Mouse (Mus musculus) stomach, embryonic 15.5 days (tissue): ENCODE results near the gene H2-Q10. TPM values are rescaled to one million over a fixed set of nuclear protein-coding genes. Genes with fewer than 3 reads are reported as not detected.
"Not testable (repeated sequence)": the region's sequence is repeated elsewhere in the genome, so short reads cannot be mapped to it uniquely, and the experiment has no call there.

Experiments used
- ATAC-seq: fragments of 200-750 bp; cut with Nextera tagmentation; 2 replicates; pipeline ENCODE4 v1.8.0; 2017; ENCODE audit warnings: low read depth, moderate number of reproducible peaks, moderate TSS enrichment; ENCODE audit not compliant: insufficient read depth, low FRiP score
- H3K27ac ChIP-seq: fragments of 300-500 bp; sonication (generic); 2 replicates; pipeline ENCODE4 v1.5.1; 2015; ENCODE audit warnings: mild to moderate bottlenecking, inconsistent platforms
- H3K27me3 ChIP-seq: fragments of 300-500 bp; sonication (generic); replicated peaks from 2 replicates; pipeline ENCODE4 v1.6.1; 2015; ENCODE audit warnings: inconsistent platforms
- H3K36me3 ChIP-seq: fragments of 300-500 bp; sonication (generic); 2 replicates; pipeline ENCODE4 v1.6.1; 2015; ENCODE audit warnings: inconsistent platforms
- H3K4me1 ChIP-seq: fragments of 300-500 bp; sonication (generic); 2 replicates; pipeline ENCODE4 v1.6.1; 2015; ENCODE audit warnings: inconsistent platforms
- H3K4me2 ChIP-seq: fragments of 300-500 bp; sonication (generic); 2 replicates; pipeline ENCODE4 v1.6.1; 2015; ENCODE audit warnings: mild to moderate bottlenecking, inconsistent platforms
- H3K4me3 ChIP-seq: fragments of 300-500 bp; sonication (generic); replicated peaks from 2 replicates; pipeline ENCODE4 v1.5.1; 2015; ENCODE audit warnings: inconsistent platforms
- H3K9ac ChIP-seq: fragments of 300-500 bp; sonication (generic); 2 replicates; pipeline ENCODE4 v1.6.1; 2015; ENCODE audit warnings: inconsistent platforms
- H3K9me3 ChIP-seq: fragments of 300-500 bp; sonication (generic); 2 replicates; pipeline ENCODE4 v1.6.1; 2016; ENCODE audit warnings: inconsistent platforms
- WGBS: fragments of 180-500 bp; shearing (Covaris S2); methylation state at CpG from one replicate; pipeline ENCODE4 v1.1.7; 2015; 5-methylcytosine and 5-hydroxymethylcytosine counted together
- polyA plus RNA-seq: library from polyadenylated mRNA; unstranded; fragments of >200 nt; fragmentation: Nextera tagmentation; extraction: Ambion mirVana; gene quantifications from 2 replicates; pipeline ENCODE4 v1.2.1, GENCODE M21; 2015

The H2-Q10 gene
- polyA plus RNA-seq, 1 experiment from 2014 or later, result 29.3 TPM

DNA sequence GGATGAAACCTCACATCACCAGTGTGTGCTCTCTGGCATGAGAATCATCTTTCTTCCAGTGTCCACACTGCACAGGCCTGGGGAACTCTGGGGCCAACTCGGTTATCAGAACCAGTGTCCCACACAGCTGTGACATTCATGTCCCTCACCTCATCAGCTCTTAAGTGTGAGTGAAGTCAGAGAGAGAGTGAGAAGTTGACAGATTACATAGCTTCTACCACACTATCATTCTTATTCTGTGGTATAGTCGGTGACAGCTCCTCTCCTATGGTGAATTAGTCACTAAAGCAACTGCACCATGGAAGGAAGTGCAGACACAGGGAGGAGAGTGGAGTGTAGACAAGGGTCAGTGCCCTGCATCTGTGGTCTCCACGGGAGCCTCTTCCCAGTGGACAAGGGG lies 953 bp upstream of the H2-Q10 start:
- H3K9ac ChIP-seq, result not testable (repeated sequence)

DNA sequence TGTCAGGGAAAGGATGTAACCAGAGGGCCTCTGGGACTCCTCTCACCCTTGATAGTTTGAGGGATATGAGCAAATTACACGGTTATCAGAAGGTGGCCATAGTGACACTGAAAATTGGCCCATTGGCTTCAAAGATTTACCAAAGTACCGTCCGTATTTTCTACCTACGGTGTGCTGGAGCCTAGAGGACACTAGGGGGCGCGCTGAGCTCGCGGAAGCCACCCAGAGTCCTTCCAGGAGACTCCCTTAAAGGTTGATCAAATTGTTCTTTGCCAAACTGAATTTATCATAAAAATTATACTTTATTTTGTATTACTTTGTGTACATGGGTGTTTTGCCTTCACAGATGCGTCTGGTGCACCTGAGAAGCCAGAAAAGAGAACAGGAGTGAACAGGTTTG lies 14.2 kb downstream of the H2-Q10 start:
- Histone ChIP-seq H3K27me3 (no peaks in the 10 kb centered on the region), H3K4me3 (no peak overlapping the region), H3K9ac (no peak overlapping the region), H3K4me1 (no peaks in the 10 kb centered on the region), H3K9me3 (no peaks in the 10 kb centered on the region), H3K36me3 (no peaks in the 10 kb centered on the region), H3K27ac (no peak overlapping the region), H3K4me2 (no peak overlapping the region)
- WGBS, result 0% methylated on average over 9 of the region's 9 CpGs
- no peak for ATAC-seq

More for the DNA sequence above, 953 bp upstream of the H2-Q10 start:
- H3K9me3 ChIP-seq, H3K4me2 ChIP-seq, ATAC-seq, H3K27ac ChIP-seq, H3K4me3 ChIP-seq, H3K36me3 ChIP-seq: not testable (repeated sequence)
- H3K27me3 ChIP-seq, result peaks cover 20% of the 10 kb centered on the region
- 54% methylated on average over 3 of the region's 3 CpGs for WGBS
- peaks cover 11% of the 10 kb centered on the region; the same call in 1 of the 2 replicates for H3K4me1 ChIP-seq

DNA sequence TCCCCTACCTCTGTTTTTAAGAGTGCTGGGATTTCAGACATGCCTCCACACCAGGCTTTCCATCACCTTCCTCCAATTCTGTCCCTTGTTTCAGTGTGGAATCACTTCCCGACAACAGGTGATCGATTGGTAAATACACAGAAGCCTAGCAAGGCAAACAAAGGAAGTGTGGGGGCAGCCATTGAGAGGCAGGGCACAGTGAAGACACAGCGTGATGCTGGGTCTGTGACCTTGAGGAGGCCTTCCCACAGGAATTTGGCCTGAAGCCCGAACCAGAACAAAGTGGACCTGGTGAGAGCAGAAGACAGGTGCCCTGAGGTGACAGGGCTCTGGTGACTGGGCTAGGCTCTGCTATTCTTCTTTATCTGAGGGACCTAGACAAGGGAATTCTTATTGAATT lies 15.8 kb downstream of the H2-Q10 start:
- no peak overlapping the region for H3K9ac ChIP-seq
- no peaks in the 10 kb centered on the region for H3K27me3 ChIP-seq
- H3K9me3 ChIP-seq, result no peaks in the 10 kb centered on the region
- no peak overlapping the region for H3K27ac ChIP-seq
- ATAC-seq, result no peak
- H3K4me1 ChIP-seq, result no peaks in the 10 kb centered on the region
- H3K4me3 ChIP-seq, result no peak overlapping the region
- no peak overlapping the region for H3K4me2 ChIP-seq
- no peaks in the 10 kb centered on the region for H3K36me3 ChIP-seq
- WGBS, result 19% methylated on average over 4 of the region's 4 CpGs

DNA sequence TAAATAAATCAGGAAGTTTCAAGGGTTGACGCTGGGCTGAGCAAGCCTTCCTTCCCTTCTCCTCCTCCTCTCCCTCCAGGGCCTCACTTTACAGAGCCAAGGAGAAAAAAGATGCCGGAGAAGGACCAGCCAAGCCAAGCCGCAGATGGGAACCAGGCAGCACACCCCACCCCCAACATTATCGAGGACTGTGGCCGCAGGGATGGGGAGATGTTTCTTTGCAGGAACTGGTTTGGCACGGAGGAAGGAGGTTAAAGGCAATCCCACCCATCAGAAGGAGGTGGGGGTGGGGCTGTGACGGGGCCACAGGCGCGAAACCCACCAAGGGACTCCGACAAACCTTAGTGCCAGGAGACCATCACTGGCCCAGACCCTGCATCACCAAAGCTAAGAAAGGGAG lies 16.8 kb downstream of the H2-Q10 start:
- Histone ChIP-seq H3K9me3 (no peaks in the 10 kb centered on the region), H3K36me3 (no peaks in the 10 kb centered on the region), H3K4me3 (no peak overlapping the region), H3K4me2 (no peak overlapping the region), H3K4me1 (no peaks in the 10 kb centered on the region), H3K27ac (no peak overlapping the region), H3K27me3 (no peaks in the 10 kb centered on the region), H3K9ac (no peak overlapping the region)
- ATAC-seq, result no peak
- WGBS, result 45% methylated on average over 10 of the region's 10 CpGs

DNA sequence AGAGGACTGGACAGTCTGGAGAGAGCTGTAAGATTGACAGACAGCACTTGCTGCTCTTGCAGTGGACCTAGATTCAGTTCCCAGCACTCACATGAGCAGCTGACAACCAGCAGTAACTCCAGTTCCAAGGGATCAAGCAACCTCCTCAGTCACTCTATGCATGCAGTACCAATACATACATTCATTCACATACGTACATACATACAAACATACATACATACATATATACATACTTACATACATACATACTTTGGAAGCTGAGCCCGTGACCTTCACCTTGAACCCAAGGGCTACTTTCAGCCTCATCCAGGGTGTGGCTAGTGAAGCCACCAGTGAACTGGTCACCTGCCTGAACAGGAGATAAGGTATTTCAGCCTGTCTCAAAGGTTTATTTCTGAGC lies 18.2 kb downstream of the H2-Q10 start:
- Histone ChIP-seq H3K27ac (no peak overlapping the region), H3K27me3 (no peaks in the 10 kb centered on the region), H3K9me3 (no peaks in the 10 kb centered on the region), H3K36me3 (no peaks in the 10 kb centered on the region), H3K4me2 (no peak overlapping the region), H3K9ac (no peak overlapping the region), H3K4me3 (no peak overlapping the region), H3K4me1 (no peaks in the 10 kb centered on the region)
- no peak for ATAC-seq
- 92% methylated on average over 2 of the region's 2 CpGs for WGBS

DNA sequence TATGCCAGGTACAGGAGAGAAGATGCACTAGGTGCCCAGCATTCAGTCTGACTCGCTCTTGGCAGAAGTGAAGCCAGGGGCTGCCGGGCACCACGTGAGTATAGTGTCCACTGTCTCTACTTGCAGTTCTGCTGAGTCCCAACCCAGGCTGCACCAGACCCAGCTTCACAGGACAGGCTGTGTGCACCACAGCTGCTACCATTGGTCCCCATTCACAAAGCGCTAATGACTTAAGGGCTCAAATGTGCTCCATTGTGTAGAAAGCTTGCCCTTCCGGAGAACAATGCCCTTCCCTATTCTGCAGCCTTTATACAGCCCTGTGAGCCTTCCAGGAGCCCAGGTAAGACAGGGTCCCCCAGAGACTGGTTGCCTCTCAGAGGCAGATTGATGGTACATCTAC lies 20.4 kb downstream of the H2-Q10 start:
- Histone ChIP-seq H3K36me3 (no peaks in the 10 kb centered on the region), H3K27ac (no peak overlapping the region), H3K27me3 (no peaks in the 10 kb centered on the region), H3K9ac (no peak overlapping the region), H3K4me3 (no peak overlapping the region), H3K4me1 (no peaks in the 10 kb centered on the region), H3K4me2 (no peak overlapping the region), H3K9me3 (no peaks in the 10 kb centered on the region)
- ATAC-seq, result no peak
- 67% methylated on average over 5 of the region's 5 CpGs for WGBS

DNA sequence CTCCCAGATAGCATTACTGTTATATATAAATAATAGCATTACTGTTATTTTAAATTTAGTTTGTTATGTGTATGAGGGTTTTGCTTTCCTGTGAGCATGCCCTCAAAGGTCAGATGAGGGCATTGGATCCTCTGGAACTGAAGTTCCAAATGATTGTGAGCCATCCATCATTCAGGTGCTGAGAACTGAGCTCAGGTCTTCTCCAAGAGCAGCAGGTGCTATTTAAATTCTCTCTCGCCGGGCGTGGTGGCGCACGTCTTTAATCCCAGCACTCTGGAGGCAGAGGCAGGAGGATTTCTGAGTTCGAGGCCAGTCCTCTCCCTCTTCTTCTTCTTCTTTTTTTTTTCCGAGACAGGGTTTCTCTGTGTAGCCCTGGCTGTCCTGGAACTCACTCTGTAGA lies 27.2 kb downstream of the H2-Q10 start:
- H3K4me3 ChIP-seq, result no peak overlapping the region
- H3K36me3 ChIP-seq, result no peaks in the 10 kb centered on the region
- no peak overlapping the region for H3K27ac ChIP-seq
- ATAC-seq, result no peak
- no peaks in the 10 kb centered on the region for H3K9me3 ChIP-seq
- no peaks in the 10 kb centered on the region for H3K27me3 ChIP-seq
- WGBS, result 92% methylated on average over 7 of the region's 7 CpGs
- H3K4me2 ChIP-seq, result no peak overlapping the region
- H3K9ac ChIP-seq, result no peak overlapping the region
- no peaks in the 10 kb centered on the region for H3K4me1 ChIP-seq

DNA sequence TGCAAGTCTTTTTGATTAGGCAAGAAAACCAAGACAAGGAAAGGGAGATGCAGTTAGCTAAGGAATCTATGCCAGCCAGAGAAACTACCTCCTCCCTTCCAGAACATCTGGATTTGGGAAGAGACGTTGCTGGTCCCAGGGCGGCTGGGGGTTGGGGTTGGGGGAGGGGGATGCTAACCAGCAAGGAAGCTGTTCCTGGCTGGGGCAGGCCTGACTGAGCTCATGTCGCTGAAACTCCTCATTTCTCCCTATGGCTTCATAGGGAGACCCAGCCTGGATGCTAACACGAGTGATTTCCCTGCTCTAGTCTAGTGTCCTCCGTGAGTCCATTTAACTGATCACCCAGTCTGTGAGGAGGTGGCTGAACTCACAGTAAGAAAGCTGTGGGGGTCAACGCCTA lies 32.3 kb downstream of the H2-Q10 start:
- no peak overlapping the region for H3K4me2 ChIP-seq
- WGBS, result 16% methylated on average over 6 of the region's 6 CpGs
- no peak for ATAC-seq
- H3K4me3 ChIP-seq, result no peak overlapping the region
- no peak overlapping the region for H3K27ac ChIP-seq
- no peaks in the 10 kb centered on the region for H3K4me1 ChIP-seq
- H3K27me3 ChIP-seq, result peaks cover 6% of the 10 kb centered on the region; the same call in 1 of the 2 replicates
- no peaks in the 10 kb centered on the region for H3K9me3 ChIP-seq
- H3K9ac ChIP-seq, result no peak overlapping the region
- no peaks in the 10 kb centered on the region for H3K36me3 ChIP-seq

DNA sequence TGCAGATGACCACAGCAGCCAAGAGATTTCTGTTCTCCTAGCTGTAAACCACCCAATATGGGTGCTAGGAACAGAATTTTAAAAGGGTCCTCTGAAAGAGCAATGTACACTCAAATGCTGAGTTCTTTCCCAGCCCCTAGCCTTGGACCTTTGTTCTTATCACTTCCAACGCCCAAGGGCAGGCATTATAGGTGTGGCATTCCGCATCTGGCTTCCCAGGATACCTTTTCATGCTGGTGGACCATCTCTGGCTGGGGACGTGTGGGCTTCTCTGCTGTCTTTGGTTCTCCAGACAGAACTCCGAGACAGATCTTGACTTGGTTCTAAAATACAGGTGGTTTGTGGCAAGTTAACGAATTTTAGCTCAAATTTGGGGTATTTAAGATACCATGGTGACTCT lies 32.9 kb downstream of the H2-Q10 start:
- H3K27ac ChIP-seq, result no peak overlapping the region
- 58% methylated on average over 5 of the region's 5 CpGs for WGBS

DNA sequence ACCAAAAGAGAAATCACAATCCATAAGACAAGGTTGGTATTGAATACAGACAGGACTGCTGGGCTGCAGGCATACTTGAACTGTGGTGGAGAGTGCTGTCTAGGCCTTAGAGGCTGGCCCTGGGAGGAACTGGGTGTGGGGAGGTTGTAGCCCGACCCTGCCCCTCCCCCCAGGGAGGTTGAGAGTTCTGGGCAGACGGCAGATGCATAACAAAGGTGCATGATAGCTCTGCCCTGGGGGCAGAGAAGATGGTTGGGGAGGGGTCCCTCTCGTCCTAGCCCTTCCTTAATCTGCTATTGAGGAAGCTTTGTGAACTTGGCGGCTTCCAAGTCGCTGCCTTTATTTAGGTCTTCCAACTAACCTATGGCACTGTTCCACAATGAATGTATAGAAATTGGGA lies 34.0 kb downstream of the H2-Q10 start:
- no peak for ATAC-seq
- no peak overlapping the region for H3K4me3 ChIP-seq
- no peak overlapping the region for H3K27ac ChIP-seq
- no peaks in the 10 kb centered on the region for H3K4me1 ChIP-seq
- WGBS, result 40% methylated on average over 5 of the region's 5 CpGs
- no peak overlapping the region for H3K4me2 ChIP-seq
- H3K9me3 ChIP-seq, result no peaks in the 10 kb centered on the region
- H3K36me3 ChIP-seq, result no peaks in the 10 kb centered on the region
- H3K27me3 ChIP-seq, result peaks cover 6% of the 10 kb centered on the region; the same call in 1 of the 2 replicates
- H3K9ac ChIP-seq, result no peak overlapping the region

More for the DNA sequence above, 32.9 kb downstream of the H2-Q10 start:
- Histone ChIP-seq H3K9ac (no peak overlapping the region), H3K27me3 (peaks cover 6% of the 10 kb centered on the region; the same call in 1 of the 2 replicates), H3K36me3 (no peaks in the 10 kb centered on the region), H3K4me2 (no peak overlapping the region), H3K4me3 (no peak overlapping the region), H3K9me3 (no peaks in the 10 kb centered on the region), H3K4me1 (no peaks in the 10 kb centered on the region)
- no peak for ATAC-seq

DNA sequence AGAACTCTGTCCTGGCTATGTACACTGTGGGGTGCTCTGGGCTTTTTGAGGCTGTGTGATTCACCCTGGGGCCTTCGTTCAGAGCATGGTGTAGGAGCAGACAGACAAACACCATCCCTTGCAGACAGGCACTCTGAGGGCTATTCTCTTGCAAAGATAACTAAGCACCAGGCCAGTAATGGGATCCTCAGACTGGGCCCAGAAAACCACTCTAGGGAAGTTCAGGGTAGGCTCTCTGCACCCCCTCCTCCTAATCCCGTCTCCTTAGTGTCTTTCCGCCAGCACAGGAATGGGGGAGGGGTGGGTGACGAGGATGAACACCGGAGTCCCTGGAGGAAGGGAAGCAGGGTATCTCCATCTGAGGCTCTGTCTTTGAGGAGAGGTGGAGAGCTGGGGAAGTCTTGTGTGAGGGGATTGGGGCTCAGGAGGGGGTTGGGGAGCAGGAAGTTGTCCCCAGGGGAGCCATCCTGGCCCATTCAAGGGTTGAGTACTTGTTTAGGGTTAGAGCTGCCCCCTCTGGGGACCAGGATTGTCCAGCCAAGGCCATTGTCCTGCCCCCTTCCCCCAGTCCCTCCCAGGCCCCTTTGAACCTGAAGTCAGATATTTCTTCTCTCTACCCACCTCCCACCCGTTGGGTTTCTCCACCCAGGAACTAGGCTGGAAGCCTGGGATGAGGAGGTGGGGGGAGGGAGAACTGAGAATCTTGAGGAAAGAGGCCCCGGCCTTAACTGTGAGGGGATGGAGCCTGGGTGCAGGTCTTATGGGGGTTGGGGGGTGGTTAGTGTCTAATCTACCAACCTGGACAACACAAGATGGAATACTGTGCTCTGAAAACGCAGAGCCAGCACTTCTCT lies 35.0 kb downstream of the H2-Q10 start:
- Histone ChIP-seq H3K27me3 (peaks cover 6% of the 10 kb centered on the region; the same call in 1 of the 2 replicates), H3K4me2 (no peak overlapping the region), H3K27ac (no peak overlapping the region), H3K9ac (no peak overlapping the region), H3K4me3 (no peak overlapping the region), H3K4me1 (0 out of 2 replicates have a peak, but pooled peaks cover 2% of the 10 kb centered on the region), H3K9me3 (no peaks in the 10 kb centered on the region), H3K36me3 (no peaks in the 10 kb centered on the region)
- ATAC-seq, result no peak
- WGBS, result 40% methylated on average over 8 of the region's 8 CpGs

DNA sequence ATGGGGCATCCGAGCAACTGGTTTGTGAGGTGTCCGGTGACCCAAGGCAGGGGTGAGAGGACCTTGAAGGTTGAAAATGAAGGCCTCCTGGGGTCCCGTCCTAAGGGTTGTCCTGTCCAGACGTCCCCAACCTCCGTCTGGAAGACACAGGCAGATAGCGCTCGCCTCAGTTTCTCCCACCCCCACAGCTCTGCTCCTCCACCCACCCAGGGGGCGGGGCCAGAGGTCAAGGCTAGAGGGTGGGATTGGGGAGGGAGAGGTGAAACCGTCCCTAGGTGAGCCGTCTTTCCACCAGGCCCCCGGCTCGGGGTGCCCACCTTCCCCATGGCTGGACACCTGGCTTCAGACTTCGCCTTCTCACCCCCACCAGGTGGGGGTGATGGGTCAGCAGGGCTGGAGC lies 35.9 kb downstream of the H2-Q10 start, which contains the start of gene Pou5f1:
Gene Pou5f1, plus strand, starts transcription at position 243 of the 400 bp plus-strand sequence.
- peak; percentile 17; the same call in 1 of the 2 replicates for ATAC-seq
- Histone ChIP-seq H3K4me3 (no peak within 1 kb of the TSS), H3K4me2 (no peak within 1 kb of the TSS), H3K9me3 (no peaks in the 10 kb centered on the region), H3K27ac (no peak within 1 kb of the TSS), H3K27me3 (peaks cover 6% of the 10 kb centered on the region; the same call in 1 of the 2 replicates), H3K4me1 (0 out of 2 replicates have a peak, but pooled peaks cover 2% of the 10 kb centered on the region), H3K9ac (no peak within 1 kb of the TSS), H3K36me3 (no peaks in the 10 kb centered on the region)
- WGBS, result 55% methylated on average over 13 of the region's 13 CpGs
